Mouse (Mus musculus) kidney, embryonic 14.5 days (tissue): ENCODE data around the gene Crk. TPM values are rescaled to one million over a fixed set of nuclear protein-coding genes. Genes with fewer than 3 reads are reported as not detected.
A peak's percentile ranks its signal among the peaks of the same experiment; 100 is the strongest.

Experiments used
- ATAC-seq: fragments of 200-750 bp; cut with Nextera tagmentation; 2 replicates; pipeline ENCODE4 v1.8.0; 2017; ENCODE audit warnings: moderate number of reproducible peaks, mild to moderate bottlenecking, moderate TSS enrichment, moderate library complexity; ENCODE audit not compliant: low FRiP score, low TSS enrichment
- H3K27ac ChIP-seq: fragments of 300-500 bp; sonication (generic); 2 replicates; pipeline ENCODE4 v1.5.1; 2014; ENCODE audit warnings: low read depth, mild to moderate bottlenecking, low read length, moderate library complexity, mixed read lengths
- H3K27me3 ChIP-seq: fragments of 300-500 bp; sonication (generic); 2 replicates; pipeline ENCODE4 v1.6.1; 2014; ENCODE audit warnings: mild to moderate bottlenecking, low read length; ENCODE audit not compliant: control insufficient read depth, insufficient read depth
- H3K36me3 ChIP-seq: fragments of 300-500 bp; sonication (generic); 2 replicates; pipeline ENCODE4 v1.6.1; 2014; ENCODE audit warnings: low read length, mixed read lengths; ENCODE audit not compliant: control insufficient read depth, insufficient read depth
- H3K4me1 ChIP-seq: fragments of 300-500 bp; sonication (generic); 2 replicates; pipeline ENCODE4 v1.6.1; 2014; ENCODE audit warnings: low read length, mixed read lengths; ENCODE audit not compliant: control insufficient read depth, insufficient read depth
- H3K4me2 ChIP-seq: fragments of 300-500 bp; sonication (generic); replicated peaks from 2 replicates; pipeline ENCODE4 v1.6.1; 2014; ENCODE audit warnings: low read depth, mild to moderate bottlenecking, low read length
- H3K4me3 ChIP-seq: fragments of 300-500 bp; sonication (generic); 2 replicates; pipeline ENCODE4 v1.5.1; 2014; ENCODE audit warnings: mild to moderate bottlenecking, low read length
- H3K9ac ChIP-seq: fragments of 300-500 bp; sonication (generic); 2 replicates; pipeline ENCODE4 v1.6.1; 2014; ENCODE audit warnings: low read depth, mild to moderate bottlenecking, low read length, moderate library complexity
- H3K9me3 ChIP-seq: fragments of 300-500 bp; sonication (generic); 2 replicates; pipeline ENCODE4 v1.6.1; 2016; ENCODE audit warnings: low read length; ENCODE audit not compliant: control insufficient read depth
- WGBS: fragments of 180-500 bp; shearing (Covaris S2); extraction: QIAGEN DNeasy Blood & Tissue Kit; methylation state at CpG from one replicate; pipeline ENCODE4 v1.1.7; 2014; 5-methylcytosine and 5-hydroxymethylcytosine counted together
- polyA plus RNA-seq: library from polyadenylated mRNA; unstranded; fragments of >200 nt; fragmentation: Nextera tagmentation; extraction: Ambion mirVana; gene quantifications from 2 replicates; pipeline ENCODE4 v1.2.1, GENCODE M21; 2014

Crk gene
- polyA plus RNA-seq, 1 experiment from 2014 or later = 119 TPM

DNA sequence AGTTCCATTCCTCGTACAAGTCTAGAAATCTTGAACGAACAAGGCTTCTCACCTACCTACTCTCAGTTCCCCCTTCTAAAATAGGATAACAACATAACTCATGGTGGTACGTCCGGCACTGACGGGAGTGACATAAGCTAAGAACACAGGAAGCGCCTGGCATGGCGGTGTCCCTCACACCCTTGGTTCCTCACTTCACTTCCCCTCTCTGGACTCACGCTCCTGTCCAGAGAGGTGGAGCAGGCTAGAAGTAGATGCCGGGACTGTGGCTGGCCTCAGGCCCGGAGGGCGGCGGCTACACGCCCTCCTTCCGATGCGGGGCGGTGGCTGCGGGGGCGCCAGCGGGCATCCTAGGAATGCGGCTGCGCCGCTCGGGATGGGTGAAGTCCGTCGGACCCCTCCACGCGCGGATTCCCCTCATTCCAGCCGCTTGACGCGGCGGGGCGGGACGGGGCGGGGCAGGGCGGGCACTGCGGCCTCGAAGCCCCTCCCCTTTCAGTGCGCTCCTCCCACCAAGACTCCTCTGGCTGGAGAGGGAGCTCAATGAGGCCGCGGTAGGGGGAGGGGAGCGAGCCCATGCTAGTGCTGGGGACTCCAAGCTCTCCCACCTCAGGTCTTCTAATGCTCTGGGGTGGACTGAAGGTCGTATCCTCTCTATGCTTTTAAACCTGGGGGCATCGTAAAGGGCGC is 25.1 kb upstream of the Crk start:
- Histone ChIP-seq H3K4me2 (peak overlapping the region; percentile 84), H3K36me3 (peaks cover 8% of the 10 kb centered on the region), H3K9me3 (no peaks in the 10 kb centered on the region), H3K9ac (peak overlapping the region; percentile 62), H3K4me3 (peak overlapping the region; percentile 52), H3K4me1 (peaks cover 35% of the 10 kb centered on the region), H3K27me3 (no peaks in the 10 kb centered on the region), H3K27ac (peak overlapping the region; percentile 77)
- WGBS = 1% methylated on average over 41 of the region's 45 CpGs
- ATAC-seq = peak; percentile 64

DNA sequence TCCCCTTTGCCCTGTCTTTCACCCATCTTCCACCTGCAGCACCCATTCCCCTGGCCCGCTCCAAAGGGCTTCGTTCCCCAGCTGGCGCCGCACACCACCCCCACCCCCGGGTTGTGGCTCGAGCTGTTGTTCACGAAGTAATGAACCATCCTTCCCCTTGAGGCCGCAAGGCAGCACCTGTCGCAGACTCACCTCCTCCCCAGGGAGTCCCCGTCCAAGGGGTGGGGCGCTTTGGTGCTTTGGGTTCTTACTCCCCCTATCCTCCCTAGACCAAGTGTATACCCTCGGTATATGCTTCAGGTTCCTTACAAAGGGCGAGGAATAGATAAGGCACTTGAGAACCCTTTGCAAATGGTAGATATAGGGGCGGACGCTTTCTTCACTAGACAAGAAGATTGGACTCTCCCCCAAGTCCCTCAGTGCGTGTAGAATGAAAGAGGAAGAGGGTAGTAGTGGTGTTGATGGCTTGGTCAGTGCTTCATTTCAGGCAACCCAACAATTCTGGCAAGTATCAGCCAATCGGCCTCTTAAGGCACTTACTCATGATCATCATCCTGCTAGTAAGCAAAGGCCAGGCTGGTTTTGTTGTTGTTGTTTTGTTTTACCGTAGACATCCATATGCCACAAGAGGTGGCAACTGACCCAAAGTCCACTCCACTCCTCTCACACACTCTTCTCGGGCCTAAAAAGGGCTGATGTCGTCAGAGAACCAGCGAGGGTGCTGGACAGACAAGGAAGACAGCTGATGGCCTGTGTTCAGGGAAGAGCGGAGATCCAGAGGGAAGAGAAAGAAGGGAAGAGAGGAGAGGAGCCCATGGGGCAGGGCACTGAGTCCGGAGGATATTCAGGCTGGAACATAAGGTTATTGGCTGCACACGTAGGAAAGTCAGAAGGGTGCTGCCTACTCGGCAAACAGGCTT is 24.3 kb upstream of the Crk start:
- 43% methylated on average over 25 of the region's 25 CpGs for WGBS
- Histone ChIP-seq H3K27me3 (no peaks in the 10 kb centered on the region), H3K4me1 (peaks cover 35% of the 10 kb centered on the region), H3K9ac (peak overlapping the region; percentile 68; the same call in 1 of the 2 replicates), H3K9me3 (no peaks in the 10 kb centered on the region), H3K27ac (peak overlapping the region; percentile 42; the same call in 1 of the 2 replicates), H3K36me3 (peaks cover 10% of the 10 kb centered on the region), H3K4me2 (peak overlapping the region; percentile 84), H3K4me3 (peak overlapping the region; percentile 57)
- ATAC-seq = 0 out of 2 replicates have a peak, but pooled peaks have one; percentile 1

DNA sequence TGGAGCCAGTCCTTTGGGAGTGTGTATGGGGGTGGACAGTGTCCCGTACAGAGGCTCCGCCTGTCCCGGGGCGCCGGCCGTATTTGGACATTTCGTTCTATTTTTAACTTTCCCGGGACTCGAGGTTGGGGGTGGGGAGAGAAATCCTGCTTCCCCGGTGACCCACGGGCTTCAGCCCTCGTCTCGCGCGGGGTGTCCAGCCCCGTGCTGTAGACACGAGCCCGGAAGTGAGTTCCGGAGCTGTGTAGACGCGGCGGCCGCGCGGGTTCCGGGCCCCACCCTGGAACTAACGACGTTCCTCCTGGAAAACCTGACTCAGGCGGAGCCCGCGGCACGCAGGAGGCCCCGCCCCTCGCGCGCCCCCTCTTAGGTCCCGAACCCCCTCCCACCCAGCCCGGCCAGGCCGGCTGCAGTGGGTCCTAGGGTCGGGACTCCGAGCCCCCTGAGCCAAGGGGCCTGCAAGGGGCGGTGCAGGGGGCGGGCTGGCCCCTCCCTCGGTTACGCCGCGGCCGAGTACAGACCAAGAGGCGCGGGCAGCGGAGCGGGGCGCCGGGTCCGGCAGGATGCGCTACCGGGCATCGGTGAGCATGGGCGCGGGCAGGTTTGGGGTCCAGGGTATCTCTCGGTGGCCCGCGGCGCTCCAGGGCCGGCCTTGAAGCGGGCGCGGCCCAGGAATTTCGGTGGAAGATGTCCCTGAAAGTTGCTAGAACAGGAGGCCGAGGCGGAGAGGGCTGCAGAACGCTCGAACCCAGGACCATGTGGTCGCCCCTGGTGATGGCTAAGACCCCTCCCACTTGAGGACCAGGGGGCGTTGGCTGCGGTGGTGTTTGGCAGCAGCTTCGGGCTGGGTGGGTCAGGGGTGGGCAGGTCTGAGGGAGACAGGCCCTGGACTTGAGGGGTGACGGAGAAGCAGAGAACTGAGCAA is 23.2 kb upstream of the Crk start:
- H3K4me1 ChIP-seq = peaks cover 35% of the 10 kb centered on the region

DNA sequence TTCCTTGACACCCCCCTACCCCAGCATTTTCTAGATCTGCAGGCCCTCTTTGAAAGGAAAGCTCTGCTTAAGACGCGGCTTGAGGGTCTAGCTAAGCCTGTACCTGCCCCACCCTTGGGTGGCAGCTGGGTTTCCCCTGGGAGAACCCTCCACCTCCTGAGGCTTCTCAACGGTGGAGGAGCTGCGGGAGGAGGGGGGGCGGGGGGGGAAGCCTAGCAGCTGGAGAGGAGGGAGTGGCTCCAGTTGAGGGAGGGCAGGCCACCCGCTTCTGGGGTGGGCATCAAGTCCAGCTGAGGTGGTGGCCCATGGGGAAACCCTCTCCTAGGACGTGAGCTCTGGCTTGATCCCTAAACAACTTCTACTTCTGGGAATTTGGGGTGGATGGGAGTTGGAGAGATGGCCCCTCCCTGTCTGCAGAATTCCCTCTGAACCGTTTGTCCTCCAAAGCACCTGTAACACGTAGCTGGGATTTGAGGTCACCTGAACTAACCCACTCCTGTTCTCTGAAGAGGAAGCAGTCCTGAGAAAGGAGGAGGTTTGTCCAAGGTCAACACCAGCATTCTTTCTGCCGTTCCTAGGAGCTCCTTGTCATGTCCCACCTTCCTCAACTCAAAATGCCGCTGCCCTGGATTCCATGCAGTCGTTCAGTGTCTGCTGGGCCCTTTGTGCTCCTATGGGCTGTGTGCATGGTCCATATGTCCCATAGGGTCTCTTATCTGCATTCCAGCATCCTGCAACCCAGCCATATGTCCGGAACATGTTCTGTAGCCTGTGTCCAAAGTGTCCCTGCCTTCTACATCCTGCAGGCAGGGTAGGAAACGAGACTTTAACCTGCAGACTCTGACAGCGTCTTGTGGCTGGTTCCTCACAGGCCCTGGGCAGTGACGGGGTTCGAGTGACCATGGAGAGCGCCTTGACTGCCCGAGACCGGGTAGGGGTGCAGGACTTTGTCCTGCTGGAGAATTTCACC is 22.2 kb upstream of the Crk start:
- WGBS = 59% methylated on average over 19 of the region's 20 CpGs
- no peak overlapping the region for H3K27ac ChIP-seq

More for the DNA sequence above, 23.2 kb upstream of the Crk start:
- Histone ChIP-seq H3K4me2 (peak overlapping the region; percentile 83), H3K36me3 (peaks cover 19% of the 10 kb centered on the region), H3K9ac (peak overlapping the region; percentile 68), H3K4me3 (peak overlapping the region; percentile 57), H3K9me3 (no peaks in the 10 kb centered on the region), H3K27me3 (no peaks in the 10 kb centered on the region), H3K27ac (peak overlapping the region; percentile 61)
- WGBS = 1% methylated on average over 78 of the region's 78 CpGs
- peak; percentile 39 for ATAC-seq

DNA sequence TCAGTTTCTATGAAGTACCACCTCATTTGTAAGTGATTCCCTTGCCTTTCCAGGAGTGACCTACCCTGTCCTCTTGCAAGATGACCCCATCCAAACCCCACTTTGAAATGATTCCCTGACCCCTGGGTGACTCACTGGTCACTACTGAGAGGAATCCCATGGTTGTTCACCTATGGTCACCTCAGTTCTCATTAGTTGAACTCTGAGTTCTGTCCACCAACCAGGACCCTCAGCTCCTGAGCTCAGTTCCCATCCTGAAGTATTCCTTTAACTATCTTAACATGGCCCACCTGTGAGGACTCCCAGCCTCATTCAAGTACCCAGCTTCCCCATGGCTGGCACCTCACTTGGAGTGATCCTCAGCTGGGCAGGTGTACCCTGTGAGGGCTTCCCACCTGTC is 21.2 kb upstream of the Crk start:
- no peak overlapping the region for H3K4me3 ChIP-seq
- H3K9ac ChIP-seq = no peak overlapping the region
- H3K4me2 ChIP-seq = no peak overlapping the region
- no peak overlapping the region for H3K27ac ChIP-seq
- H3K4me1 ChIP-seq = peaks cover 27% of the 10 kb centered on the region
- no peaks in the 10 kb centered on the region for H3K27me3 ChIP-seq
- H3K9me3 ChIP-seq = no peaks in the 10 kb centered on the region
- H3K36me3 ChIP-seq = peaks cover 37% of the 10 kb centered on the region
- no peak for ATAC-seq

More for the DNA sequence above, 22.2 kb upstream of the Crk start:
- H3K27me3 ChIP-seq = no peaks in the 10 kb centered on the region
- no peak for ATAC-seq
- H3K9ac ChIP-seq = peak overlapping the region; percentile 68; the same call in 1 of the 2 replicates
- H3K4me2 ChIP-seq = peak overlapping the region; percentile 83
- peaks cover 29% of the 10 kb centered on the region for H3K36me3 ChIP-seq
- peak overlapping the region; percentile 57 for H3K4me3 ChIP-seq
- peaks cover 35% of the 10 kb centered on the region for H3K4me1 ChIP-seq
- H3K9me3 ChIP-seq = no peaks in the 10 kb centered on the region

- H3K9ac ChIP-seq = no peak overlapping the region
- no peaks in the 10 kb centered on the region for H3K27me3 ChIP-seq
- no peak for ATAC-seq
- no peak overlapping the region for H3K4me3 ChIP-seq
- peaks cover 24% of the 10 kb centered on the region for H3K4me1 ChIP-seq
- H3K4me2 ChIP-seq = no peak overlapping the region
- no peaks in the 10 kb centered on the region for H3K9me3 ChIP-seq
- WGBS = 92% methylated on average over 13 of the region's 13 CpGs
- peaks cover 40% of the 10 kb centered on the region for H3K36me3 ChIP-seq
- no peak overlapping the region for H3K27ac ChIP-seq
Measured at GRCm38 (mm10) chr11:75658311-75658710, 20.7 kb upstream of the Crk start.

DNA sequence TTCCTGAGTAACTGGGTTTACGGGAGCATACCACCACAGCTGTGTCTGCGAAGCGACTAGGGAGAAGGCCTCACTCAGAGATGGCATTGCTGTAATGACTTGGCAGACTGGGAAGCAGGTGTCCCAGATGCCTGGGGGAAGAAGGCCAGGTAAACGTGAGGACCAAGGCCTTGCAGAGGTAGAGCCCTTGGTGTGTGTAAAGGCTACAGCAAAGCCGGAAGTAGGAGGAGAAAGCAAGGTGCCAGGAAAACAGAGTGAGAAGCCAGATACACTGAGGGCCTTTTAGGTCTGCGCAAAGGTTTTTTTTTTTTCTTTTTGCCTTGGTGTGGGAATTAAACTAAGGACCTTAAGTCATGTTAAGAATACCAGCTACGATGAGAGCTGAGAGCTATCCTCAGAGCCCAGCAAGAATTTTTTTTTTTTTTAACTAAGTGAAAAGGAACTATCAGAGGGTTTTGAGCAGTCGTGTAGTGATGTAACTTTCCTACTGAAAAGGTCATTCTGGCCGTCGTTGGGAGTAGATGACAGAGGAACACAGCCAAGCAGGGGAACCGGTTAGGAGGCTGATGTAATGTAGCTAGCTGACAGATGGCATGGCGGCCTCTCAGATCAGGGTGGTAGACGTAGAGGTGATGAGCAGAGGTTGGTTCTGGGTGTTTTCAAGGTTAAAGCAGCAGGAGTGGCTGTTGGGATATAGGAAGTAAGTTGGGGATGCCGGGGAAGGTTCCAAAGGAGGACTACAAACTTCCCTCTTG is 19.9 kb upstream of the Crk start:
- Histone ChIP-seq H3K27ac (no peak overlapping the region), H3K27me3 (no peaks in the 10 kb centered on the region), H3K4me2 (no peak overlapping the region), H3K4me1 (peaks cover 20% of the 10 kb centered on the region), H3K36me3 (peaks cover 40% of the 10 kb centered on the region), H3K9ac (no peak overlapping the region), H3K4me3 (no peak overlapping the region), H3K9me3 (no peaks in the 10 kb centered on the region)
- 81% methylated on average over 14 of the region's 14 CpGs for WGBS
- ATAC-seq = no peak
